8 mouse cellular contexts compared by ENCODE assay signal in genomic region chr6:35133579-35134488, GRCm38 (mm10). TPM values are rescaled to one million over a fixed set of nuclear protein-coding genes. Genes with fewer than 3 reads are reported as not detected.
A peak's percentile ranks its signal among the peaks of the same experiment; 100 is the strongest.
DNase-seq lines count a peak whose midpoint lies in the region; ATAC-seq and TF ChIP-seq lines count a peak whose summit lies in the region.

TSS of gene Cnot4 (minus strand) at chr6:35133724.

- peaks cover 2 to 34% of the 10 kb centered on the region in 2 experiments; a peak in 3 of 4 replicates for H3K4me1 ChIP-seq in CH12.LX (ENCODE audit: control insufficient read depth in 1 of 2, insufficient read depth in 2 of 2)
- H3K4me1 ChIP-seq in forebrain, embryonic 11.5 days (replicated peaks; ENCODE audit: control insufficient read depth, insufficient read depth, low read length): peaks cover 1% of the 10 kb centered on the region; the same call in 1 of the 2 replicates
- H3K4me1 ChIP-seq in heart, embryonic 16.5 days (ENCODE audit: control insufficient read depth, insufficient read depth, low read length): peaks cover 17% of the 10 kb centered on the region
- H3K4me1 ChIP-seq in liver, embryonic 15.5 days (replicated peaks): peaks cover 23% of the 10 kb centered on the region
- peaks cover 9% of the 10 kb centered on the region for H3K4me1 ChIP-seq in neural tube, embryonic 12.5 days

- WGBS in forebrain, embryonic 11.5 days: 1% methylated on average over 55 of the region's 55 CpGs
- WGBS in heart, embryonic 16.5 days: 0% methylated on average over 55 of the region's 55 CpGs
- under 1% methylated on average over 55 of the region's 55 CpGs for WGBS in liver, embryonic 15.5 days (ENCODE audit: insufficient replicate concordance)
- WGBS in neural tube, embryonic 12.5 days: under 1% methylated on average over 55 of the region's 55 CpGs

- H3K4me2 ChIP-seq in CH12.LX (ENCODE audit: insufficient read depth, low read depth, poor library complexity, severe bottlenecking): peak within 1 kb of the TSS; percentile 92
- peak within 1 kb of the TSS; percentile 87 for H3K4me2 ChIP-seq in forebrain, embryonic 11.5 days (ENCODE audit: low read depth, low read length, severe bottlenecking)
- H3K4me2 ChIP-seq in heart, embryonic 16.5 days (ENCODE audit: low read depth, low read length): peak within 1 kb of the TSS; percentile 90
- peak within 1 kb of the TSS; percentile 93 for H3K4me2 ChIP-seq in liver, embryonic 15.5 days
- H3K4me2 ChIP-seq in neural tube, embryonic 12.5 days (replicated peaks): peak within 1 kb of the TSS; percentile 81

- DNase-seq in CH12.LX (ENCODE audit: extremely low read depth): peak; percentile 98
- DNase-seq in c-Kit-positive CD71-positive TER-119-negative erythroid progenitor cells, embryonic 14.5 days (ENCODE audit: low read depth): peak; percentile 95
- DNase-seq in forebrain, embryonic 11.5 days (ENCODE audit: low spot score): peak; percentile 100
- DNase-seq in kidney, postnatal 36 days: peak; percentile 99
- peak; percentile 97 for DNase-seq in telencephalon, adult 2 months (ENCODE audit: low read depth, low spot score)

- H3K9ac ChIP-seq in CH12.LX (ENCODE audit: insufficient read depth, low read depth): peak within 1 kb of the TSS; percentile 75
- peak within 1 kb of the TSS; percentile 84 for H3K9ac ChIP-seq in forebrain, embryonic 11.5 days (ENCODE audit: low read length)
- H3K9ac ChIP-seq in heart, embryonic 16.5 days (ENCODE audit: low read length): peak within 1 kb of the TSS; percentile 88
- H3K9ac ChIP-seq in liver, embryonic 15.5 days: peak within 1 kb of the TSS; percentile 76
- peak within 1 kb of the TSS; percentile 78 for H3K9ac ChIP-seq in neural tube, embryonic 12.5 days

- no peak for TF ChIP-seq EP300 in CH12.LX (IDR thresholded peaks at IDR 0.05; ENCODE audit: low read length)

- peak; percentile 95 for TF ChIP-seq POLR2A in CH12.LX (IDR thresholded peaks at IDR 0.05; ENCODE audit: low read depth, low read length)

- TF ChIP-seq CTCF in CH12.LX (conservative IDR thresholded peaks at IDR 0.05 in 1 of 2, IDR thresholded peaks at IDR 0.05 in 1 of 2; ENCODE audit: low read depth in 2 of 2, low read length in 2 of 2): no peak

- in situ Hi-C loops in CH12.LX (cut with MboI; ENCODE audit: low pct_ligation_motif_present, low pct_unique_long_range_greater_than_20kb, low sequenced_read_pairs): no loop called here

- peak; percentile 99 for ATAC-seq in forebrain, embryonic 11.5 days (replicated peaks; ENCODE audit: low FRiP score)
- ATAC-seq in heart, embryonic 16.5 days (replicated peaks; ENCODE audit: extremely low read depth, insufficient read depth, low FRiP score): peak; percentile 99
- ATAC-seq in liver, embryonic 15.5 days (ENCODE audit: insufficient read depth): peak; percentile 97
- ATAC-seq in neural tube, embryonic 12.5 days (ENCODE audit: low FRiP score, low read depth): peak; percentile 99

- no peak for TF ChIP-seq RAD21 in CH12.LX (IDR thresholded peaks at IDR 0.05; ENCODE audit: low read depth, low read length)

- H3K9me3 ChIP-seq in CH12.LX (replicated peaks; ENCODE audit: low read length): no peaks in the 10 kb centered on the region
- H3K9me3 ChIP-seq in forebrain, embryonic 11.5 days (ENCODE audit: control insufficient read depth, low read length): no peaks in the 10 kb centered on the region
- no peaks in the 10 kb centered on the region for H3K9me3 ChIP-seq in heart, embryonic 16.5 days (replicated peaks; ENCODE audit: control insufficient read depth, low read length)
- H3K9me3 ChIP-seq in liver, embryonic 15.5 days (replicated peaks): no peaks in the 10 kb centered on the region
- H3K9me3 ChIP-seq in neural tube, embryonic 12.5 days: no peaks in the 10 kb centered on the region

- H3K27ac ChIP-seq in CH12.LX (ENCODE audit: insufficient read depth, low read depth): peak within 1 kb of the TSS; percentile 51; the same call in 1 of the 2 replicates
- H3K27ac ChIP-seq in forebrain, embryonic 11.5 days (ENCODE audit: low read depth, low read length): peak within 1 kb of the TSS; percentile 59; the same call in 1 of the 2 replicates
- H3K27ac ChIP-seq in heart, embryonic 16.5 days (ENCODE audit: low read length): peak within 1 kb of the TSS; percentile 93
- H3K27ac ChIP-seq in liver, embryonic 15.5 days (replicated peaks): peak within 1 kb of the TSS; percentile 96
- peak within 1 kb of the TSS; percentile 69; the same call in 1 of the 2 replicates for H3K27ac ChIP-seq in neural tube, embryonic 12.5 days

- H3K27me3 ChIP-seq in CH12.LX (replicated peaks): no peaks in the 10 kb centered on the region
- no peaks in the 10 kb centered on the region for H3K27me3 ChIP-seq in forebrain, embryonic 11.5 days (ENCODE audit: control insufficient read depth, insufficient read depth, low read length)
- H3K27me3 ChIP-seq in heart, embryonic 16.5 days (ENCODE audit: control insufficient read depth, insufficient read depth, low read length): no peaks in the 10 kb centered on the region
- no peaks in the 10 kb centered on the region for H3K27me3 ChIP-seq in liver, embryonic 15.5 days
- H3K27me3 ChIP-seq in neural tube, embryonic 12.5 days (replicated peaks): no peaks in the 10 kb centered on the region

- dilution Hi-C loops in CH12.LX (cut with MboI; ENCODE audit: extremely low pct_ligation_motif_present, extremely low pct_unique_long_range_greater_than_20kb, low sequenced_read_pairs): no loop called here

- peaks cover 0 to 7% of the 10 kb centered on the region in 2 experiments for H3K36me3 ChIP-seq in CH12.LX (replicated peaks in 1 of 2; ENCODE audit: control insufficient read depth in 1 of 2, insufficient read depth in 1 of 2, low read length in 1 of 2)
- H3K36me3 ChIP-seq in forebrain, embryonic 11.5 days (ENCODE audit: control insufficient read depth, insufficient read depth, low read length): no peaks in the 10 kb centered on the region
- no peaks in the 10 kb centered on the region for H3K36me3 ChIP-seq in heart, embryonic 16.5 days (ENCODE audit: control insufficient read depth, insufficient read depth)
- H3K36me3 ChIP-seq in liver, embryonic 15.5 days (replicated peaks): no peaks in the 10 kb centered on the region
- H3K36me3 ChIP-seq in neural tube, embryonic 12.5 days: no peaks in the 10 kb centered on the region

- peaks cover 25% of the 10 kb centered on the region for H3K79me2 ChIP-seq in CH12.LX (replicated peaks; ENCODE audit: control insufficient read depth, extremely low read depth, insufficient read depth, poor library complexity, severe bottlenecking)

- H3K4me3 ChIP-seq in CH12.LX (replicated peaks in 1 of 3; ENCODE audit: low read depth in 2 of 3, low read length in 2 of 3, poor library complexity in 1 of 3): peak within 1 kb of the TSS; percentile 73 to 98 (median 93)
- H3K4me3 ChIP-seq in forebrain, embryonic 11.5 days (ENCODE audit: low read depth, low read length): peak within 1 kb of the TSS; percentile 79
- H3K4me3 ChIP-seq in heart, embryonic 16.5 days (ENCODE audit: low read length): peak within 1 kb of the TSS; percentile 79
- H3K4me3 ChIP-seq in liver, embryonic 15.5 days (replicated peaks): peak within 1 kb of the TSS; percentile 72
- H3K4me3 ChIP-seq in neural tube, embryonic 12.5 days: peak within 1 kb of the TSS; percentile 64

TF ChIP-seq in CH12.LX, 34 proteins besides CTCF, POLR2A, EP300 and RAD21 (continues in another document):
- TF ChIP-seq SMC3 (IDR thresholded peaks at IDR 0.05; ENCODE audit: low read depth, low read length) (no peak), MYC (IDR thresholded peaks at IDR 0.05; ENCODE audit: low read depth, low read length) (peak; percentile 94), ZC3H11A (IDR thresholded peaks at IDR 0.05; ENCODE audit: low read depth, low read length) (no peak), ELF1 (IDR thresholded peaks at IDR 0.05; ENCODE audit: low read depth, low read length) (peak; percentile 75), ZKSCAN1 (IDR thresholded peaks at IDR 0.05; ENCODE audit: borderline replicate concordance, low read depth, low read length) (no peak), MAX (IDR thresholded peaks at IDR 0.05; ENCODE audit: low read length) (peak; percentile 94), MEF2A (IDR thresholded peaks at IDR 0.05; ENCODE audit: borderline replicate concordance, low read depth, low read length) (0 out of 2 replicates have a peak, but pooled peaks have one; percentile 56), KAT2A (IDR thresholded peaks at IDR 0.05; ENCODE audit: insufficient replicate concordance, low read length) (peak; percentile 95; the same call in 1 of the 2 replicates), ZMIZ1 (IDR thresholded peaks at IDR 0.05; ENCODE audit: low read depth, low read length) (peak; percentile 93), USF2 (conservative IDR thresholded peaks at IDR 0.05; ENCODE audit: low read depth, low read length) (peak; percentile 61), NELFE (IDR thresholded peaks at IDR 0.05; ENCODE audit: low read depth, low read length) (peak; percentile 89), CHD2 (IDR thresholded peaks at IDR 0.05; ENCODE audit: low read length) (peak; percentile 77; the same call in 1 of the 2 replicates), RCOR1 (conservative IDR thresholded peaks at IDR 0.05; ENCODE audit: low read depth, low read length) (no peak), JUND (conservative IDR thresholded peaks at IDR 0.05; ENCODE audit: low read depth, low read length) (no peak), SIN3A (IDR thresholded peaks at IDR 0.05; ENCODE audit: low read length) (peak; percentile 100), E2F4 (IDR thresholded peaks at IDR 0.05; ENCODE audit: insufficient replicate concordance, low read depth, low read length) (0 out of 2 replicates have a peak, but pooled peaks have one; percentile 43), CHD1 (IDR thresholded peaks at IDR 0.05; ENCODE audit: low read depth, low read length) (no peak), TCF12 (IDR thresholded peaks at IDR 0.05; ENCODE audit: low read depth, low read length) (peak; percentile 84), JUN (IDR thresholded peaks at IDR 0.05; ENCODE audit: insufficient read depth, low read depth, low read length) (no peak), BHLHE40 (IDR thresholded peaks at IDR 0.05; ENCODE audit: low read depth, low read length) (peak; percentile 98), PAX5 (IDR thresholded peaks at IDR 0.05; ENCODE audit: low read length) (no peak), ETS1 (conservative IDR thresholded peaks at IDR 0.05; ENCODE audit: low read depth, low read length) (peak; percentile 70), HCFC1 (IDR thresholded peaks at IDR 0.05; ENCODE audit: low read depth, low read length) (peak; percentile 99)

RNA-seq across cellular contexts. Expression of gene Cnot4, which starts in this region (rescaled TPM):
- total RNA-seq in CH12.LX (2012; rRNA removed): 6.0 and 7.7 TPM in 2 replicates
- total RNA-seq in CH12.LX (2014; rRNA removed): 7.5 and 8.7 TPM in 2 replicates
- 15.7 and 25.1 TPM in 2 replicates for polyA plus RNA-seq in CH12.LX (2012; ENCODE audit: insufficient read length, low read depth)
- 35.8 and 36.1 TPM in 2 replicates for polyA plus RNA-seq in forebrain, embryonic 11.5 days (2014; fragmentation: Nextera tagmentation; extraction: Ambion mirVana)
- polyA plus RNA-seq in heart, embryonic 16.5 days (2015; fragmentation: Nextera tagmentation; extraction: Ambion mirVana): 18.1 and 19.2 TPM in 2 replicates
- polyA plus RNA-seq in liver, embryonic 15.5 days (2015; fragmentation: Nextera tagmentation; extraction: Ambion mirVana): 9.4 and 11.1 TPM in 2 replicates
- 32.0 and 33.1 TPM in 2 replicates for polyA plus RNA-seq in neural tube, embryonic 12.5 days (2016; fragmentation: Nextera tagmentation; extraction: Ambion mirVana)

Comparison
In these comparisons a context has a peak if more than half of its experiments do, and no peak if none do; other contexts are left out.
1. Peak in every context shown above with its lines: DNase-seq, ATAC-seq, H3K4me3 ChIP-seq and H3K27ac ChIP-seq.